Mouse (Mus musculus) lung, postnatal 14 days (tissue): ENCODE results near the gene Disp2.

Experiments
- DNase-seq: peaks from one replicate; pipeline ENCODE4 v3.0.0; 2021

Gene Disp2

GRCm38 (mm10) chr2:118846246-118846645 is 66.7 kb downstream of the Disp2 start:
- no peak for DNase-seq

- DNase-seq: no peak
Measured at GRCm38 (mm10) chr2:118851756-118852155, 72.2 kb downstream of the Disp2 start.
